Mouse (Mus musculus) spleen, adult 2 months (tissue): ENCODE data around the gene Nmt1.

Experiments
- CTCF ChIP-seq: fragments of 200-500 bp; IDR thresholded peaks from 2 replicates; pipeline ENCODE4 v1.5.1; 2011; ENCODE audit warnings: mild to moderate bottlenecking, inconsistent platforms; ENCODE audit not compliant: insufficient read depth, insufficient read length, insufficient replicate concordance; ENCODE audit errors: extremely low read depth
- POLR2A ChIP-seq: fragments of 200-500 bp; IDR thresholded peaks from 2 replicates; pipeline ENCODE4 v1.6.1; 2011; ENCODE audit warnings: low read depth, low read length, inconsistent platforms

DNA sequence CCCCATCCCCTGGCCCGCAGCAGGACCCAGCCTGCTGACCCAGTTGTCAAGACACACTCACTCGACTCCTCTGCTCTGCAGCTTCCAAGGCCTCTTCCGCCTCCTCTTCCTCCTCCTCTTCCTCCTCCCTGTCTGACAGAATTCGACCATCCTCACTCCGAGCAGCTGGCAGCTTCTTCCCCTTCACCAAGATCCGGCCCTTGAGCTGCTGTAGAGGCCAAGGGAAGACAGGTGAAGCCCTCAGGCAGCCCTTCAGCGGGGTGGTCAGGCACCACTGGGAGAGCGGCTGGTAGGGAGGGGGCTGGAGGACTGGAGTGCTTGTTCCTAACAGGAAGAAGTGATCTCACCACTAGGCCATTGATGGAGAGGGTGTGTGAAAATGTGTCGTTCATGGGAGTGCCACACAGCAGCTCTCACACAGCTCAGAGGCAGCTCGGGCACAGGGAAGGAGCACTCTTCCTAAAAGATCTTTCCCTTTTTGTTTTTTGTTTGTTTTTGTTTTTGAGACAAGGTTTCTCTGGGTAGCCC lies 46.9 kb downstream of the Nmt1 start:
- TF ChIP-seq POLR2A (no peak), CTCF (no peak)
